Mouse (Mus musculus) bone marrow, adult 2 months (tissue): ENCODE results near the gene Prkab2.

Source experiments
- CTCF ChIP-seq: fragments of 200-500 bp; IDR thresholded peaks from 2 replicates; pipeline ENCODE4 v1.5.1; 2011; ENCODE audit warnings: low read length, control low read depth; ENCODE audit not compliant: control insufficient read depth, insufficient read depth
- POLR2A ChIP-seq: fragments of 200-500 bp; IDR thresholded peaks from 2 replicates; pipeline ENCODE4 v1.6.1; 2011; ENCODE audit warnings: low read depth, mild to moderate bottlenecking, control low read depth, low read length, borderline replicate concordance; ENCODE audit not compliant: control insufficient read depth

- TF ChIP-seq POLR2A = no peak
- TF ChIP-seq CTCF = no peak
Measured at GRCm38 (mm10) chr3:97641396-97641795, 16.6 kb upstream of the Prkab2 start.
